Mouse (Mus musculus): ENCODE results near the gene Kif23. TPM values are rescaled to one million over a fixed set of nuclear protein-coding genes. Genes with fewer than 3 reads are reported as not detected.

Gene Kif23
- 112 and 118 TPM in 2 replicates for polyA plus RNA-seq (2016; fragmentation: Nextera tagmentation; extraction: Ambion mirVana)

GRCm38 (mm10) chr9:61946623-61947401, at the start of gene Kif23:
Gene Kif23, minus strand, starts transcription at chr9:61946774.
- Histone ChIP-seq H3K27ac (replicated peaks) (peak within 1 kb of the TSS; percentile 95), H3K4me3 (peak within 1 kb of the TSS; percentile 77), H3K4me1 (peaks cover 37% of the 10 kb centered on the region), H3K36me3 (replicated peaks) (peaks cover 33% of the 10 kb centered on the region), H3K9me3 (no peaks in the 10 kb centered on the region), H3K27me3 (replicated peaks; ENCODE audit: low read depth, poor library complexity, severe bottlenecking) (no peaks in the 10 kb centered on the region)
- WGBS: under 1% methylated on average over 44 of the region's 44 CpGs
- peak; percentile 100 for DNase-seq (ENCODE audit: low spot score)

DNA sequence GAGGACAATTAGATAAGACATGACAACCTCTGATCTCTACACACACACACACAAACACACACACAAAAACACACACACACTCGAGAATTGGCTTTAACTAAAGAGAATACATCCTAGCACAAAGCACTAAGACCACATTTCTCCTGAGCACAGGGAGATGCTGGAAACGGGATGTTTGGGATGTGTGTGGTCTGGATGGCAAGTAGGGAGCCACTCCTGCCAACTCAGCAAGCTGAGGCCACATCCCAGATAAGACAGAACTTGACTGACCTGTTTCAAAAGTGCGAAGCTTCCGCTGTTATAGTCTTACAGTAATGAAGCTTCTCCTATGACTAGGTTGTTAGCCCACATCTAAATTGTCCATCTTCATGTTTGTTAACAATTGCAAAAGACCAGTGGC, 44.6 kb upstream of the Kif23 start:
- no peak overlapping the region for H3K27ac ChIP-seq (replicated peaks)
- no peaks in the 10 kb centered on the region for H3K4me1 ChIP-seq
- no peaks in the 10 kb centered on the region for H3K9me3 ChIP-seq
- H3K36me3 ChIP-seq (replicated peaks): no peaks in the 10 kb centered on the region
- DNase-seq (ENCODE audit: low spot score): no peak
- WGBS: 66% methylated on average over 4 of the region's 4 CpGs
- no peak overlapping the region for H3K4me3 ChIP-seq
- H3K27me3 ChIP-seq (replicated peaks; ENCODE audit: low read depth, poor library complexity, severe bottlenecking): no peaks in the 10 kb centered on the region

DNA sequence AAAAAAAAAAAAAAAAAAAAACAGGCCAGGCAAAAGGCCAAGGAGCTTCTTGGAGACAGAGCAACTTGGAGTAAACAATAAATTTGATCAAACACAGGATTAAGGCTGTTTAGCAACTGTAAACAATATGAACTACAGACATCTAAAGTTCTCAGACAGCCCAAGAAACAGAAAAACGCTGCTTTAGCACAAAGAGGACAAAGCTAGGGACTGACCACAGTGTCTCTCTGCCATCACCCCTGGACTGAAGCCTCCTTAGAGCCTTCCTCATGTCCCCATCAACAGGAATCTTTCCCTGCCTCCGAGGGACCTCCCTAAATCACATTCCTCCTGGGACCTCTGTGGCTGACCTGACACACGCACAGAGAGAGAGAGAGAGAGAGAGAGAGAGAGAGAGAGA, 44.2 kb upstream of the Kif23 start:
- no peak overlapping the region for H3K27ac ChIP-seq (replicated peaks)
- no peaks in the 10 kb centered on the region for H3K36me3 ChIP-seq (replicated peaks)
- 39% methylated on average over 3 of the region's 3 CpGs for WGBS
- no peaks in the 10 kb centered on the region for H3K4me1 ChIP-seq
- no peak overlapping the region for H3K4me3 ChIP-seq
- no peaks in the 10 kb centered on the region for H3K9me3 ChIP-seq
- no peaks in the 10 kb centered on the region for H3K27me3 ChIP-seq (replicated peaks; ENCODE audit: low read depth, poor library complexity, severe bottlenecking)
- DNase-seq (ENCODE audit: low spot score): no peak

DNA sequence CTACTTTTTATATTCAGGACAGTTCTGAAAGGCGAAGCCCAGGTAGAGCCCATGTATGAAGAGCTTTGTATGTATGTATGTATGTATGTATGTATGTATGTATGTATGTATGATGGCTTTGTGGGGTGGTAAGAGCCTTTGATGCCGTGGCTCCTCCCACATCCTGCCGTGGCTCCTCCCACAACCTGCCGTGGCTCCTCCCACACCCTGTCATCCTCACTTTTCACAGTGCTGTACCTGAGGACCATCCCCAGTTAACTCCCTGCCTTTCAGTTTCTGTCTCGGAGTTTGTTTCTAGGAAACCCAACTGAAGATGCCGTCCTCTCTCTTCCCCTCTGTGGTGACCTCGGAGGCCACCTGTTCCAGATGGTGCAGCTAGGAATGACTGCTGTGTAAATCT, 39.5 kb upstream of the Kif23 start:
- WGBS: 85% methylated on average over 7 of the region's 7 CpGs
- Histone ChIP-seq H3K36me3 (replicated peaks) (no peaks in the 10 kb centered on the region), H3K27me3 (replicated peaks; ENCODE audit: low read depth, poor library complexity, severe bottlenecking) (no peaks in the 10 kb centered on the region), H3K27ac (replicated peaks) (no peak overlapping the region), H3K4me1 (peaks cover 25% of the 10 kb centered on the region), H3K9me3 (no peaks in the 10 kb centered on the region), H3K4me3 (no peak overlapping the region)
- DNase-seq (ENCODE audit: low spot score): no peak

- Histone ChIP-seq H3K4me1 (peaks cover 26% of the 10 kb centered on the region), H3K9me3 (no peaks in the 10 kb centered on the region), H3K27ac (replicated peaks) (no peak overlapping the region), H3K4me3 (no peak overlapping the region), H3K27me3 (replicated peaks; ENCODE audit: low read depth, poor library complexity, severe bottlenecking) (no peaks in the 10 kb centered on the region), H3K36me3 (replicated peaks) (no peaks in the 10 kb centered on the region)
- peak; percentile 60 for DNase-seq (ENCODE audit: low spot score)
- WGBS: 61% methylated on average over 11 of the region's 11 CpGs
These were observed 38.7 kb upstream of the Kif23 start for GRCm38 (mm10) chr9:61985183-61985863.

DNA sequence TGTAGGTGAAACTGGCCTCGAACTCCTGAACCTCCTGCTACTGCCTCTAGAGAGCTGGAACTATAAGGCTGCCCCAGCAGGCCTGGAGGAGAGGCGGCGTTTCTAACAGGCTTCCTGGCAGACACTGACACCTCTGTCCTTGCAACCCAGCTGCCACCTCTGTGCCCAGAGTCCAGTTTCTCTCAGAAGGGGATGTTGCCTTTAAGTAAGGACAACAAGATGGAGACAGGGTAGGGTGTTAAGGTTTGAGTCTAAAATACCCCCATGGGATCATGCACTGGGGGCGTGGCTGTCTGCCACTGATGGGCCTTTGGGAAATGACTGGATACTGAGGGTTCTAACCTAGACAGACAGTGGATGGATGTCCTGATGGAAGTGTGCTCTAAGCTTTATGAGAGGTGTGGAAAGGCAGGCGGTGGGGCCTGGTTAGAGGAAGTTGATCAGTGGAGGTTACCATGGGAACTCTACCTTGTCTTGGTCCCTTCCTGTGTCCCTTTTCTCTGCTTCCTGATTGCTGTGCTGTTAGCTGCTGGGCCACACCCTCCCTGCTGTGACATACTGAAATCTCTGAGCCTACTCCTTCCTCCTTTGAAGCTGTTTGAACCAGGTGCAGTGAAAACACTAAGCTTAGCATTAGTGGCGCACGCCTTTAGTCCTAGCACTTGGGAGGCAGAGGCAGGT, 36.5 kb upstream of the Kif23 start:
- Histone ChIP-seq H3K36me3 (replicated peaks) (no peaks in the 10 kb centered on the region), H3K4me3 (no peak overlapping the region), H3K4me1 (peaks cover 26% of the 10 kb centered on the region), H3K27ac (replicated peaks) (no peak overlapping the region), H3K27me3 (replicated peaks; ENCODE audit: low read depth, poor library complexity, severe bottlenecking) (no peaks in the 10 kb centered on the region), H3K9me3 (no peaks in the 10 kb centered on the region)
- WGBS: 86% methylated on average over 7 of the region's 7 CpGs
- DNase-seq (ENCODE audit: low spot score): no peak

DNA sequence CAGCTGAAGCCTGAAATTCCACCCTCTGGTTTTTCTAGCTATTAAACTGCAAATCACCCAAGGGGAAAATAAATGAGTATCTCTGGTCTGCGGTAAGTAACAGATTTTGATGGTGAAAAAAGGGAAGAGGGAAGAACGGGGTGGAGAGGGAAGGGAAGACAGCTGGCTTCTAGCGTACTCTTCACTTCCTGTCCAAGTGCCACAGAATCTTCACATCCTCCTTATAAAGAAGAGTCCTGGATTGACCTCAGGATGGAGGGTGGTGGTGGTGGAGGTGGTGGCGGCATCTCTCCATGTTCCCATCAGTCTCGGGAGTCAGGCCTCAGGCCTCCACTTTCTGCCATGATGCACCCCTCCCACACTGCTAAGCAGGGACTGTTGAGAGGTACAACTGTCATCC, 35.3 kb upstream of the Kif23 start:
- 82% methylated on average over 5 of the region's 5 CpGs for WGBS
- no peaks in the 10 kb centered on the region for H3K27me3 ChIP-seq (replicated peaks; ENCODE audit: low read depth, poor library complexity, severe bottlenecking)
- H3K4me1 ChIP-seq: peaks cover 26% of the 10 kb centered on the region
- H3K4me3 ChIP-seq: no peak overlapping the region
- no peak for DNase-seq (ENCODE audit: low spot score)
- no peak overlapping the region for H3K27ac ChIP-seq (replicated peaks)
- H3K9me3 ChIP-seq: no peaks in the 10 kb centered on the region
- H3K36me3 ChIP-seq (replicated peaks): no peaks in the 10 kb centered on the region

- WGBS: 87% methylated on average over 2 of the region's 2 CpGs
- no peak for DNase-seq (ENCODE audit: low spot score)
- Histone ChIP-seq H3K27me3 (replicated peaks; ENCODE audit: low read depth, poor library complexity, severe bottlenecking) (no peaks in the 10 kb centered on the region), H3K27ac (replicated peaks) (no peak overlapping the region), H3K36me3 (replicated peaks) (no peaks in the 10 kb centered on the region), H3K9me3 (no peaks in the 10 kb centered on the region), H3K4me3 (no peak overlapping the region), H3K4me1 (peaks cover 21% of the 10 kb centered on the region)
These were observed 33.4 kb upstream of the Kif23 start for GRCm38 (mm10) chr9:61979983-61980382.

DNA sequence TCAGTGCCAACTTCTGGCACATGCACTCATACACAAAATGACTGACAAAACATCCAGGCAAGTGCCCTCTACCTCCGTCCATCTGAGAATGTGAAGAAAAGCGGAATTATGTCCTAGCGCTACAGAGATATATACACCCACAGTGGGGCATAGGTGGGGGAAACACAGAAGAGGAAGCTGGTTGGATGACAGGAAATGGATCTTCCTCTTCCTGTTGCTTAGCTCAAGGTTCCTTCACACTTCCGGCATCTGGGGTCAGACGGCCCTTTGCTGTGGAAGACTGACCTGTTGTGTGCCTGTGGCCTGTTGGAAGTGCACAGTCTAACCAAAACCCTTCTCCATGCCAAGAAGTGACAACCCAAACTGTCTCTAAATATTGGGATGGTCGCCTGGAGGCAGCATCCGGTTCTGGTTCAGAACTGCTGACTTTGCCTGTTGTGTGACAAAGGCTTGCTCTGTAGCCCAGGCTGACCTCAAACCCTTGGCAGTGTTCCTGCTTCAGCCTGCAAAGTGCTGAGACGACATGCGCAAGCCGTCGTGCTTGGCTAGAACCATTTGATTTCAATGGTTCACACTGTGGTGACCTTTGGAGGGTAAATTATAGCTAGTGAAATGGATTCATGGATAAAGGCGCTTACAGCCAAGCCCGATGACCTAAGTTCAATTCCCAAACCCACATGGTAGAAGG, 30.8 kb upstream of the Kif23 start:
- 88% methylated on average over 13 of the region's 13 CpGs for WGBS
- Histone ChIP-seq H3K4me3 (no peak overlapping the region), H3K36me3 (replicated peaks) (no peaks in the 10 kb centered on the region), H3K9me3 (no peaks in the 10 kb centered on the region), H3K27me3 (replicated peaks; ENCODE audit: low read depth, poor library complexity, severe bottlenecking) (no peaks in the 10 kb centered on the region), H3K4me1 (peaks cover 10% of the 10 kb centered on the region), H3K27ac (replicated peaks) (no peak overlapping the region)
- no peak for DNase-seq (ENCODE audit: low spot score)

DNA sequence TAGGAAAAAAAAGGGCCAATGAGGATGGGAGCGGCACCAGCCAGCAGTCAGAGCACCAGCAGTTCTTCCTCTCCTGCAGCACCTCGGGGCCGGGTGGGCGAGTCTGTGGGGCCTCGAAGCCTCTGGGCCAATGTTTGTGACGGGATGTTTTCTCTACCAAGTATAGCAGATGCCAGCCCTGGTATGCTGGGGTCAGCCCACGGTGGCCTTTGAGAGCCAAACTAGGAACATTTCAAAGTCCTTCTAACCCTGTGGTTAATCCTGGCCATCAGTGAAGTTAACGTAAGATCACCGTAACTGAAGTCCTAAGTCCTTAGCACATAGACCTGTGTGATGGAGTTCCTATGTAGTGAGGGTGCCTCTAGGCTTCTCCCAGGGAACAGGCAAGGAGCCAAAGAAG, 25.5 kb upstream of the Kif23 start:
- H3K4me3 ChIP-seq: no peak overlapping the region
- no peak for DNase-seq (ENCODE audit: low spot score)
- peaks cover 6% of the 10 kb centered on the region for H3K27me3 ChIP-seq (replicated peaks; ENCODE audit: low read depth, poor library complexity, severe bottlenecking)
- WGBS: 52% methylated on average over 9 of the region's 9 CpGs
- H3K27ac ChIP-seq (replicated peaks): no peak overlapping the region
- peaks cover 15% of the 10 kb centered on the region for H3K4me1 ChIP-seq
- no peaks in the 10 kb centered on the region for H3K9me3 ChIP-seq
- H3K36me3 ChIP-seq (replicated peaks): no peaks in the 10 kb centered on the region

DNA sequence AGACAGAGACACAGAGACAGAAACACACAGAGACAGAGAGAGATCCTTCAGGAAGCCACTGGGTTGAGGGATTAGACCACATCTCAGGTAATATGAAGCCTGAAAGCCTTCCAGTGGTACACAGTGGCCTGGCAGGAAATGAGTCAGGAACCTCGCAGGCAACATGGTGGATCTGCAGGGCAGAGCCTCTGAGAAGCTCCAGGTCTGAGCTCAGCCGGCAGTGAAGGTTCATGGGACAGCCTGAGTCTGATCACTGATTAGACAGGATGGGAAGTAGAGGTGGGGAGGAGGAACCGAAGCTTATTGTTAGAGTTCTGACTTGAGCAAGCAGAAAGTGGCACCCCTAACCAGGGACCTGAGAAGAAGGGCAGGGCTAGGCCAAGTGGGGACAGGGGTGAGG, 24.5 kb upstream of the Kif23 start:
- H3K27ac ChIP-seq (replicated peaks): 0 out of 2 replicates have a peak overlapping the region, but pooled peaks have one; percentile 21
- no peak for DNase-seq (ENCODE audit: low spot score)
- H3K4me3 ChIP-seq: no peak overlapping the region
- peaks cover 6% of the 10 kb centered on the region for H3K27me3 ChIP-seq (replicated peaks; ENCODE audit: low read depth, poor library complexity, severe bottlenecking)
- H3K9me3 ChIP-seq: no peaks in the 10 kb centered on the region
- peaks cover 15% of the 10 kb centered on the region for H3K4me1 ChIP-seq
- H3K36me3 ChIP-seq (replicated peaks): no peaks in the 10 kb centered on the region
- 73% methylated on average over 3 of the region's 3 CpGs for WGBS

DNA sequence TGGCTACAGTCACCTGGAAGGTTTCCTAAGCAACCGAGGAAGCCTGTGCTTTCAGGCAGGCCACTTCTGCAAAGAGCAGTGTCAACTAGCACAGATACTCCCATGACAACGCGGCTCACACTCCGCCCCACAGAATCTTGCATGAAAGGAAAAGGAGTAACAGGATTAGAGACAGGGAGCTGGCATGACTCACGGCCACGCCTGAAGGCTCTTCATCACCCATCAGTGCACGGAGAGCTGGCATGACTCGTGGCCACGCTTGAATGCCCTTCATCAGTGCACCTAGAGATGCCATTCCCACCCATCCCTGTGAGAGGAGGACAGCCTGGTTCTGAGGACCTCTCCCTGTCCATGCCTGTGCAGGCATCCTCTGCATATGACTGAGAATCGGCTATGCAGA, 20.8 kb upstream of the Kif23 start:
- Histone ChIP-seq H3K27me3 (replicated peaks; ENCODE audit: low read depth, poor library complexity, severe bottlenecking) (peaks cover 6% of the 10 kb centered on the region), H3K36me3 (replicated peaks) (no peaks in the 10 kb centered on the region)
- 80% methylated on average over 10 of the region's 10 CpGs for WGBS

More for the DNA sequence above, 20.8 kb upstream of the Kif23 start:
- Histone ChIP-seq H3K27ac (replicated peaks) (no peak overlapping the region), H3K4me3 (no peak overlapping the region), H3K9me3 (no peaks in the 10 kb centered on the region), H3K4me1 (peaks cover 25% of the 10 kb centered on the region)
- no peak for DNase-seq (ENCODE audit: low spot score)

Measured in embryonic facial prominence, embryonic 10.5 days (tissue).